Mouse (Mus musculus) bone marrow, adult 2 months (tissue): Measurements from ENCODE around the gene Sipa1l3. TPM values are rescaled to one million over a fixed set of nuclear protein-coding genes. Genes with fewer than 3 reads are reported as not detected.
A peak's percentile ranks its signal among the peaks of the same experiment; 100 is the strongest.

Experiments used
- H3K27ac ChIP-seq: fragments of 200-500 bp; 2 replicates; pipeline ENCODE4 v1.5.1; 2012; ENCODE audit warnings: low read depth, mild to moderate bottlenecking, control low read depth, inconsistent platforms, low read length; ENCODE audit not compliant: control insufficient read depth, poor library complexity, insufficient read depth
- H3K4me1 ChIP-seq: fragments of 200-500 bp; 2 replicates; pipeline ENCODE4 v1.6.1; 2011; ENCODE audit warnings: low read length; ENCODE audit not compliant: control insufficient read depth, insufficient read depth
- H3K4me3 ChIP-seq: fragments of 200-500 bp; replicated peaks from 2 replicates; pipeline ENCODE3; 2011; ENCODE audit warnings: mild to moderate bottlenecking, low read depth, low read length, control low read depth; ENCODE audit not compliant: control insufficient read depth
- CTCF ChIP-seq: fragments of 200-500 bp; IDR thresholded peaks from 2 replicates; pipeline ENCODE4 v1.5.1; 2011; ENCODE audit warnings: low read length, control low read depth; ENCODE audit not compliant: control insufficient read depth, insufficient read depth
- POLR2A ChIP-seq: fragments of 200-500 bp; IDR thresholded peaks from 2 replicates; pipeline ENCODE4 v1.6.1; 2011; ENCODE audit warnings: low read depth, mild to moderate bottlenecking, control low read depth, low read length, borderline replicate concordance; ENCODE audit not compliant: control insufficient read depth
- WGBS: fragments of 180-500 bp; shearing (Covaris S2); methylation state at CpG from one replicate; pipeline ENCODE4 v1.1.7; 2018; 5-methylcytosine and 5-hydroxymethylcytosine counted together
- polyA plus RNA-seq: library from polyadenylated mRNA; stranded (reverse); fragments of >200 nt; gene quantifications from 2 replicates; pipeline ENCODE4 v1.2.4, GENCODE M21; 2011; ENCODE audit warnings: low replicate concordance; ENCODE audit not compliant: missing spikeins, insufficient read depth, insufficient read length

Sipa1l3 gene
- polyA plus RNA-seq, 1 experiment: 16.8 TPM

GRCm38 (mm10) chr7:29290691-29291485 lies 227.6 kb downstream of the Sipa1l3 start:
- WGBS: 84% methylated on average over 11 of the region's 11 CpGs
- no peak for TF ChIP-seq CTCF
- no peak for TF ChIP-seq POLR2A
- H3K27ac ChIP-seq: no peak overlapping the region

GRCm38 (mm10) chr7:29289856-29290255 lies 228.6 kb downstream of the Sipa1l3 start:
- no peaks in the 10 kb centered on the region for H3K4me1 ChIP-seq
- 87% methylated on average over 6 of the region's 6 CpGs for WGBS
- no peak overlapping the region for H3K27ac ChIP-seq
- no peak overlapping the region for H3K4me3 ChIP-seq
- TF ChIP-seq CTCF: no peak
- no peak for TF ChIP-seq POLR2A

More at GRCm38 (mm10) chr7:29290691-29291485, 227.6 kb downstream of the Sipa1l3 start:
- Histone ChIP-seq H3K4me3 (no peak overlapping the region), H3K4me1 (no peaks in the 10 kb centered on the region)

- Histone ChIP-seq H3K27ac (no peak within 1 kb of the TSS; the same call in 1 of the 2 replicates), H3K4me1 (no peaks in the 10 kb centered on the region), H3K4me3 (peak within 1 kb of the TSS; percentile 29)
- 4% methylated on average over 59 of the region's 59 CpGs for WGBS
- TF ChIP-seq CTCF: peak; percentile 75
- TF ChIP-seq POLR2A: 0 out of 2 replicates have a peak, but pooled peaks have one; percentile 3
Measured at GRCm38 (mm10) chr7:29288942-29289638, 229.4 kb downstream of the Sipa1l3 start, which contains the start of gene Ppp1r14a. Ppp1r14a (plus strand) TSS chr7:29289308.

- TF ChIP-seq POLR2A (no peak), CTCF (no peak)
- no peaks in the 10 kb centered on the region for H3K4me1 ChIP-seq
- no peak overlapping the region for H3K4me3 ChIP-seq
- 91% methylated on average over 2 of the region's 2 CpGs for WGBS
- H3K27ac ChIP-seq: no peak overlapping the region
Measured at GRCm38 (mm10) chr7:29288079-29288478, 230.4 kb downstream of the Sipa1l3 start.

GRCm38 (mm10) chr7:29287481-29287880 lies 231.0 kb downstream of the Sipa1l3 start:
- Histone ChIP-seq H3K4me3 (no peak overlapping the region), H3K4me1 (no peaks in the 10 kb centered on the region), H3K27ac (no peak overlapping the region)
- TF ChIP-seq POLR2A (no peak), CTCF (no peak)
- 77% methylated on average over 7 of the region's 7 CpGs for WGBS

GRCm38 (mm10) chr7:29284523-29284922 lies 233.9 kb downstream of the Sipa1l3 start:
- 82% methylated on average over 6 of the region's 6 CpGs for WGBS
- TF ChIP-seq POLR2A (no peak), CTCF (no peak)
- no peak overlapping the region for H3K4me3 ChIP-seq
- no peaks in the 10 kb centered on the region; the same call in 1 of the 2 replicates for H3K4me1 ChIP-seq
- no peak overlapping the region for H3K27ac ChIP-seq

- TF ChIP-seq CTCF (no peak), POLR2A (no peak)
- Histone ChIP-seq H3K4me1 (no peaks in the 10 kb centered on the region; the same call in 1 of the 2 replicates), H3K4me3 (no peak overlapping the region), H3K27ac (no peak overlapping the region)
- 76% methylated on average over 4 of the region's 4 CpGs for WGBS
Measured at GRCm38 (mm10) chr7:29283876-29284275, 234.6 kb downstream of the Sipa1l3 start.

- 11% methylated on average over 21 of the region's 21 CpGs for WGBS
- no peak overlapping the region for H3K27ac ChIP-seq
- H3K4me1 ChIP-seq: no peaks in the 10 kb centered on the region; the same call in 1 of the 2 replicates
- TF ChIP-seq POLR2A: no peak
- no peak for TF ChIP-seq CTCF
- H3K4me3 ChIP-seq: peak overlapping the region; percentile 23
Measured at GRCm38 (mm10) chr7:29282074-29282554, 236.3 kb downstream of the Sipa1l3 start.
